Mouse (Mus musculus) forebrain, embryonic 10.5 days (tissue): ENCODE measurements around the gene Sfpq. TPM values are rescaled to one million over a fixed set of nuclear protein-coding genes. Genes with fewer than 3 reads are reported as not detected.

Experiments
- DNase-seq: peaks from one replicate; pipeline ENCODE4 v3.0.0-alpha.2; 2017; ENCODE audit warnings: low spot score; ENCODE audit errors: extremely low spot score
- H3K27ac ChIP-seq: fragments of 300-500 bp; sonication (generic); 2 replicates; pipeline ENCODE4 v1.5.1; 2016; ENCODE audit warnings: mild to moderate bottlenecking
- H3K27me3 ChIP-seq: fragments of 300-500 bp; sonication (generic); 2 replicates; pipeline ENCODE4 v1.6.1; 2016; ENCODE audit warnings: mild to moderate bottlenecking; ENCODE audit not compliant: poor library complexity, severe bottlenecking
- H3K36me3 ChIP-seq: fragments of 300-500 bp; sonication (generic); replicated peaks from 2 replicates; pipeline ENCODE4 v1.6.1; 2016; ENCODE audit warnings: mild to moderate bottlenecking, moderate library complexity
- H3K4me1 ChIP-seq: fragments of 300-500 bp; sonication (generic); 2 replicates; pipeline ENCODE4 v1.6.1; 2016
- H3K4me3 ChIP-seq: fragments of 300-500 bp; sonication (generic); 2 replicates; pipeline ENCODE4 v1.5.1; 2016; ENCODE audit warnings: mild to moderate bottlenecking, moderate library complexity
- H3K9me3 ChIP-seq: fragments of 300-500 bp; sonication (generic); 2 replicates; pipeline ENCODE4 v1.6.1; 2016; ENCODE audit warnings: mild to moderate bottlenecking, moderate library complexity
- WGBS: fragments of 180-500 bp; shearing (Covaris S2); methylation state at CpG from one replicate; pipeline ENCODE4 v1.1.7; 2016; 5-methylcytosine and 5-hydroxymethylcytosine counted together
- polyA plus RNA-seq: library from polyadenylated mRNA; unstranded; fragments of >200 nt; fragmentation: Nextera tagmentation; extraction: Ambion mirVana; gene quantifications from 2 replicates; pipeline ENCODE4 v1.2.1, GENCODE M21; 2016

Sfpq gene
- polyA plus RNA-seq, 1 experiment from 2014 or later: 107 TPM

GRCm38 (mm10) chr4:127080806-127081205 lies 59.7 kb downstream of the Sfpq start:
- no peak overlapping the region for H3K4me3 ChIP-seq
- DNase-seq: no peak
- no peaks in the 10 kb centered on the region for H3K9me3 ChIP-seq
- H3K27ac ChIP-seq: no peak overlapping the region
- H3K36me3 ChIP-seq: no peaks in the 10 kb centered on the region
- H3K4me1 ChIP-seq: peaks cover 8% of the 10 kb centered on the region
- 59% methylated on average over 1 of the region's 1 CpGs for WGBS
- H3K27me3 ChIP-seq: no peaks in the 10 kb centered on the region

- no peaks in the 10 kb centered on the region for H3K27me3 ChIP-seq
- H3K36me3 ChIP-seq: peaks cover under 1% of the 10 kb centered on the region
- H3K27ac ChIP-seq: no peak overlapping the region
- peaks cover 2% of the 10 kb centered on the region for H3K4me1 ChIP-seq
- no peak overlapping the region for H3K4me3 ChIP-seq
- no peak for DNase-seq
- H3K9me3 ChIP-seq: no peaks in the 10 kb centered on the region
- WGBS: 89% methylated on average over 2 of the region's 2 CpGs
Observed at GRCm38 (mm10) chr4:127083131-127083530, 62.0 kb downstream of the Sfpq start.

GRCm38 (mm10) chr4:127085761-127086160 lies 64.6 kb downstream of the Sfpq start:
- H3K4me3 ChIP-seq: no peak overlapping the region
- H3K27ac ChIP-seq: no peak overlapping the region
- H3K4me1 ChIP-seq: no peaks in the 10 kb centered on the region
- 92% methylated on average over 1 of the region's 1 CpGs for WGBS
- H3K36me3 ChIP-seq: peaks cover 23% of the 10 kb centered on the region
- H3K27me3 ChIP-seq: no peaks in the 10 kb centered on the region
- H3K9me3 ChIP-seq: no peaks in the 10 kb centered on the region
- no peak for DNase-seq

Other genes starting within 250 kb of the Sfpq start
- 26.2 and 29.9 TPM in 2 replicates for gene Zmym4, start 53.2 kb upstream of the Sfpq start, polyA plus RNA-seq
- 38.9 and 39.4 TPM in 2 replicates for gene Zmym1, start 39.8 kb downstream of the Sfpq start, polyA plus RNA-seq
- 19.9 and 21.0 TPM in 2 replicates for gene Zmym6, start 56.1 kb downstream of the Sfpq start, polyA plus RNA-seq
- 13.4 and 13.5 TPM in 2 replicates for gene Tmem35b, start 102.4 kb downstream of the Sfpq start, polyA plus RNA-seq
- gene Dlgap3, start 147.9 kb downstream of the Sfpq start, polyA plus RNA-seq: 1.0 and 1.2 TPM in 2 replicates
- gene Smim12, start 222.5 kb downstream of the Sfpq start, polyA plus RNA-seq: 78.0 and 79.1 TPM in 2 replicates